Mouse (Mus musculus) lung, adult 2 months (tissue): ENCODE results near the gene Lep.

Experiments
- CTCF ChIP-seq: fragments of 200-500 bp; IDR thresholded peaks from 2 replicates; pipeline ENCODE4 v1.5.1; 2011; ENCODE audit warnings: mild to moderate bottlenecking, low read length, control low read depth; ENCODE audit not compliant: insufficient read depth
- POLR2A ChIP-seq: fragments of 200-500 bp; IDR thresholded peaks from 2 replicates; pipeline ENCODE4 v1.6.1; 2011; ENCODE audit warnings: low read depth, mild to moderate bottlenecking, control low read depth, low read length, borderline replicate concordance; ENCODE audit errors: extremely low read depth

- no peak for TF ChIP-seq POLR2A
- TF ChIP-seq CTCF = no peak
These were observed 46.8 kb upstream of the Lep start for GRCm38 (mm10) chr6:29013216-29013615.
